Mouse (Mus musculus) cortical plate, adult 2 months (tissue): ENCODE data around the gene Coro6.

Experiments used
- CTCF ChIP-seq: fragments of 200-500 bp; IDR thresholded peaks from 2 replicates; pipeline ENCODE4 v1.5.1; 2011; ENCODE audit warnings: mild to moderate bottlenecking, control low read depth, low read length; ENCODE audit not compliant: insufficient read depth; ENCODE audit errors: extremely low read depth
- POLR2A ChIP-seq: fragments of 200-500 bp; IDR thresholded peaks from 2 replicates; pipeline ENCODE4 v1.6.1; 2011; ENCODE audit warnings: mild to moderate bottlenecking, low read length, control low read depth; ENCODE audit not compliant: insufficient read depth; ENCODE audit errors: extremely low read depth

- TF ChIP-seq CTCF (no peak), POLR2A (no peak)
These were observed 19.7 kb upstream of the Coro6 start for GRCm38 (mm10) chr11:77442186-77443170.
